Mouse (Mus musculus): Measurements from ENCODE around the gene 2510039O18Rik. TPM values are rescaled to one million over a fixed set of nuclear protein-coding genes. Genes with fewer than 3 reads are reported as not detected.
A peak's percentile ranks its signal among the peaks of the same experiment; 100 is the strongest.

The 2510039O18Rik gene
- total RNA-seq, 2 experiments from 2014 or later: 28.4 to 29.1 TPM

DNA sequence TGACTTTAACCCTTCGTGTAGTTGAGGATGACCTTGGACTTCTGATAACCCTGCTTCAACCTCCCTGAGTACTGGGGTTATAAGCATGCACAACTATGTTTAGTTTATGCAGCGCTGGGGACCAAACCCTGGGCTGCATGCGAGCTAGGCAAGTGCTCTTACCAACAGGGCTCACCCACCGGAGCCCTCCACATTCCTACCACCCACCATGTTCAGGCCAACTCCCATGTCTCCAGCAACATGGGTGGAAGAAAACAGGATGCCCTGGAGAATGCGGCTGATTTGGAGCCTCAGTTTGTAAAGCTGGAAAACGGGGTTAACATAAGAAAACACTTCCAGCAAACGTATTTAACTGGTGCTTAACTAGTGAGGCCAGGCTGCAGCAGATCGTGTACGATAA lies 4.8 kb upstream of the 2510039O18Rik start:
- DNase-seq (ENCODE audit: extremely low spot score in 1 of 2, low spot score in 1 of 2): no peak

DNA sequence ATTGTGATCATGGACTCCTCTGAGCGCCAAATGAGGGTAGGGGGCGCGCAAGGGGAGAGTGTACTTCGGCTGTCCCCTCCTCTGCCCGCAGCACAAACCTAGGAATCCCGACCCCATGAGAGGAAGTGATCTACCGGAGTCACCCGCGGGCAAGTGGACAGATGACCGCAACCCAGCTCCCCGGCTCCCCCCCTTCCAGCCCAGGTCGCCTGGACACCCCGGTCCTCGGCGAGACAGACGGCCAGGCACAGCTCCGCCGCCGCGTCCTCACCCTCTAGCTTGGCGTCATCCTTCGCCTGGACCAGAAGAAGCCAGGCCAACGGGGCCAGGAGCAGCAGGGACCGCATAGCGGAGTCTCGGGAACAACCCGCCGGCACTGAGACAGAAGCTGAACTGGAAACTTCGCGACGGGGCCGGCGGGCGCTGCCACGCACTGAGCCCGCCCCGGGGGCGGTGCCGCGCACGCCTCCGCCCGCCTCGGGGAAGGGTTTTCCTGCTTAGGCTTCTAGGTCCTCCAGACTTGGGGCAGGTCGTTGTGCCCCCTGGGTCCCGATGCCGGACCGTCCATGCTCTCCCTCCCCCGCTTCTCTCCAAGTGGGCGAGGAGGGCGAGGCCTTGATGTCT lies 4.3 kb upstream of the 2510039O18Rik start, which contains the start of gene Plod1:
Gene Plod1, minus strand, starts transcription at position 437 of the 624 bp plus-strand sequence.
- DNase-seq (ENCODE audit: extremely low spot score in 1 of 2, low spot score in 1 of 2): peak; percentile 67 to 68

DNA sequence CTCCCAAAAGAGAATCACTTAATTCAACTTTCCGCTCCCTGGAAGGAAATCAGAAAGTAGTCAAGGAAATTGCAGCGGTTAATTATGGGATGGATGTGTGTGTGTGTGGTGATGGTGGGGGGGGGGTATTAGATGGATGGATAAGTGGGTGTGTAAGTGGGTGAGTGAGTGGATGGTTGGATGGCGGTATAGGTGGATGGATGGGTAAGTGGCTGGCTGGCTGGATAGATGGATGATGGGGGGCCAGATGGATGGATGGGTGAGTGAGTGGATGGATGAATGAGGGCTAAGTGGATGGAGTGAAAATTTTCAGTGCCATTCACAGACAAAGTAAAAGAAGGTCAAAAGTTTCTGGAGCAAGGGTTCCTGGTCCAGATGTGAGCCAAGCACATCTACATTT lies 3.7 kb upstream of the 2510039O18Rik start:
- no peak for DNase-seq (ENCODE audit: extremely low spot score in 1 of 2, low spot score in 1 of 2)

DNA sequence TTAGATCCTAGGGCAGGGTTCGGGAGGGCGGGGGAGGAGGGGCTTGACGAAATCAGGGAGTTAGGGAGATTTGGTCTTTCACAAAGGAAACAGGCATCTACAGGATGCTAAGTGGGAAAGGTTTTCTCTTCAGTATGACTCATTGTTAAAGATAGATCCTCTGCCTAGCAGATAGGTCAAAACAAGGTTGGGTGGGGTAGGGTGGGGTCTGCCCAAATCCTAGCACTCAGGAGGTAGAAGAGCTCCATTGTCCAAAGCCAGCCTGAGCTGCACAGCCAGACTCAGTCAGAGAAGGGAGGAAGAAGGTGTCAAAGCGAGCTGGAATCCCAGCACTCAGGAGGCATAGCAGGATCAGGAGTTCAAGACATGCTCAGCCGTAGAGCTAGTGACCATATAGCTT lies 3.2 kb upstream of the 2510039O18Rik start:
- no peak for DNase-seq (ENCODE audit: extremely low spot score in 1 of 2, low spot score in 1 of 2)

DNA sequence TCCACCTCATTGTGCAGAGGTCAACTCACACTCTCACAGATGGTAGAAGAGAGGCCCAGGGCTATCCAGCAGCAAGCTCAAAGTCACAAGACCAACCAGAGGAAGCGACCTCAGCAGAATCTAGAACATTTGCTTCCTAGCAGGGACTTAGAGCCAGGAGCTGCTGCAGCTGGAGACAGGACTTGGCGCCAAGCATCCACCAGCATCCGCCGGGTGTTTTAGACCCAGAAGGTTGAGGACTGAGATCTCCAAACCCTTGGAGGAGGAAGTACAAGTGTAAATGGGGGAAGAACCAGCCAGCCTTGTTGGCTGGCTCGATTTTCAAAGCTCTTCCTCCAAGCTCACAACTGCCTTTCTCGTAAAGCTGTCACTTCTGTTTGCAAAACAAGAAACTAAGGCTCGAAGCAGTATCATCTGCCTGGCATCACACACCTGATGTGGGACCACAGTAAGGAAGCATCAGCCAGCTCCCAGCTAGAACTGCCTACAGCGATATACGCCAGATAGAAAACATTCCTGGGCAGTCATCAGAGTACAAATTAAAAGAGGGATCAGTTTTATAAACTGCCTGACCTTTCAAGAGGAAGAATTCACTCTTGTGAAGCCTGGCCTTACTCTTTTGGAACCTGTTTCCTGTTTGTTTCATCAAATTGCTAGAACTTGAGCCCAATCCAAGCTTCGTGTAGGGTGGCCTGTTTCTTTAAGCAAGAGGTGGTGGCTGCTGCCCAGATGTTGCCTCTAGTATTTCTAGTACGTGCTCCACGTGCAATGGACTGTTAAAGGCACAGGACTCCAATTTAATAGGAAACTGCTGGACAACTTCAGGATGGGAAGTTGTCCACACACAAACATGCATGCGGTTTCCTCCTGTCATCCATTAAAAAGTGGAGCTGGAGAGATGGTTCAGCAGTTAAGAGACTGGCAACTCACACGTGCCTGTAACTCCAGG lies 2.3 kb upstream of the 2510039O18Rik start:
- no peak for DNase-seq (ENCODE audit: extremely low spot score in 1 of 2, low spot score in 1 of 2)

DNA sequence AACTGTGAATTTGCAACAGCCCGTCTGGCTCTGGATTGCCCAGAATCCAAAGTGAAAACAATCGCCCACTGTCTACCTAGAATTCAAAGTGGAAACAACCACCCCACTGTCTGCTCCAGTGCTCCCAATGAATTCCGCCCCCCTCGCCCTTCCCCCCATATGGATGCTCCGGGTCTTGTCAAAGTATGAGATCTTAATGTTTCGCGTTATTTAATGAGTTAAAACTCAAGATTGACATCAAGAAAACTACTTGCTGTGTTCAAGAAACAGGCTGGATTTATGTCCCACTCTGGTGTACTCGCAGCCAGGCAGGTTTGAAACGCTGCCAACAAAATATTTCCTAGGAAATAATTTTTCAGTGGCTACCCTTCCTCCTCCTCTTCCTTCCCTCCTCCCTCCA lies 584 bp upstream of the 2510039O18Rik start:
- DNase-seq (ENCODE audit: extremely low spot score in 1 of 2, low spot score in 1 of 2): no peak

DNA sequence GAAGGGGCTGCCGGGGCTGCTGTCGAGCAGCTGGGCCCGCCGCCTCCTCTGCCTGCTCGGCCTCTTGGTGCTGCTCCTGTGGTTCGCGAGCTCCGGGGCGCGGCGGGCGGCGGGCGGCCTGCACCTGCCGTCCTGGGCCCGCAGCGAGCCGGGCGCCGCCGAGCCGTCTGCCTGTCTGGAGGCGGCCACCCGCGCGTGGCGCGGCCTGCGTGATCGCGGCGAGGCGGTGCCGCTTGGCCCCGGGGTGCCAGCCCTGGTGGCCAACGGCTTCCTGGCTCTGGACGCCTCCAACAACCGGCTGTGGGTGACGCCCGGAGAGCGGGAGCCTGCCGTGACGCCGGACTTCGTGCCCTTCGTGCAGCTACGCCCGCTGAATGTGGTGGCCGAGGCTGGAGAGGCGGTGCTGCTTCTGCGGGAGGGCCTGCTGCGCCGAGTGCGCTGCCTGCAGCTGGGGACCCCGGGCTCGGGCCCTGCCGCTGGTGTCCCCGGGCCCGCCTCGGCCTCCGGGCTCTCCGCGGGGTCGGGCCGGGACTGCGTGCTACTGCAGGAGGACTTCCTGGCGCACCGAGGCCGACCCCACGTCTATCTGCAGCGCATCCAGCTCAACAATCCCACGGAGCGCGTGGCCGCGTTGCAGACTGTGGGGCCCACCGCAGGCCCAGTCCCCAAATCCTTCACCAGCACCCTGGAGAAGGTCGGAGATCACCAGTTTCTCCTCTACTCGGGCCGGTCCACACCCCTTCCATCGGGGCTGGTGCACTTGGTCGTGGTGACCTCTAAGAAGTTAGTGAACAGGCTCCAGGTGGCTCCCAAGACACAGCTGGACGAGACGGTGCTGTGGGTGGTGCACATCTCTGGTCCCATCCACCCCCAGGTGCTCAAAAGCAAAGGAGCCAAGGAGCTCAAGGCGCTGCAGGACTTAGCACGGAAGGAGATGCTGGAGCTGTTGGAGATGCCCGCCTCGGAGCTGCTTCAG lies 638 bp downstream of the 2510039O18Rik start:
- no peak for DNase-seq (ENCODE audit: extremely low spot score in 1 of 2, low spot score in 1 of 2)

- no peak for DNase-seq (ENCODE audit: extremely low spot score in 1 of 2, low spot score in 1 of 2)
Measured at GRCm38 (mm10) chr4:147943005-147943404, 2.3 kb downstream of the 2510039O18Rik start.

- DNase-seq (ENCODE audit: extremely low spot score in 1 of 2, low spot score in 1 of 2): no peak
Measured at GRCm38 (mm10) chr4:147947511-147947910, 6.8 kb downstream of the 2510039O18Rik start.

GRCm38 (mm10) chr4:147953590-147953989 lies 12.9 kb downstream of the 2510039O18Rik start:
- DNase-seq (ENCODE audit: extremely low spot score in 1 of 2, low spot score in 1 of 2): peak in 1 of 2 experiments; percentile 47

GRCm38 (mm10) chr4:147957141-147957540 lies 16.4 kb downstream of the 2510039O18Rik start:
- DNase-seq (ENCODE audit: extremely low spot score in 1 of 2, low spot score in 1 of 2): no peak

- peak in 1 of 2 experiments; percentile 69 for DNase-seq (ENCODE audit: extremely low spot score in 1 of 2, low spot score in 1 of 2)
Measured at GRCm38 (mm10) chr4:147959881-147960831, 19.5 kb downstream of the 2510039O18Rik start.

DNA sequence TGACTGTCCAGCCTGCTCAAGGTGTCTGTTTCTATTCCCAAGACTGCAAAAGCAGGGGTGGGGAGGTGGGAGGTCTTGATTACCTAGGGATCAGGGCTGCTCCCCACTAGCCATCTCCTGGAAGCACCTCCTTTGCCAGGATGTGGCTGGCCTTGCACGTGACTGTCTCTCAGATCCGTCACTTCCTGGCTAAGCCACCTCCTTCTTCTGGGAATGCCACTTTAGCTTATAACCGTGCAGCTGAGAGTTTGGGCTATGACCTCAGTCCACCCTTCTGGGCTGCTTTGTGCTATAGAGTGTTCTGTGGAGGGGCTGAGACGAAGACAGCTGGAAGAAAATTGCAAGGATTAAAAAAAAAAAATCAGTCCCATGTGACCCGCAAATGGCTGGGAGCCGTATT lies 22.1 kb downstream of the 2510039O18Rik start:
- no peak for DNase-seq (ENCODE audit: extremely low spot score in 1 of 2, low spot score in 1 of 2)

GRCm38 (mm10) chr4:147963623-147964022 lies 22.9 kb downstream of the 2510039O18Rik start:
- DNase-seq (ENCODE audit: extremely low spot score in 1 of 2, low spot score in 1 of 2): no peak

GRCm38 (mm10) chr4:147965712-147966111 lies 25.0 kb downstream of the 2510039O18Rik start:
- no peak for DNase-seq (ENCODE audit: extremely low spot score in 1 of 2, low spot score in 1 of 2)

- no peak for DNase-seq (ENCODE audit: extremely low spot score in 1 of 2, low spot score in 1 of 2)
Measured at GRCm38 (mm10) chr4:147968816-147969215, 28.1 kb downstream of the 2510039O18Rik start.

GRCm38 (mm10) chr4:147969337-147969736 lies 28.6 kb downstream of the 2510039O18Rik start:
- no peak for DNase-seq (ENCODE audit: extremely low spot score in 1 of 2, low spot score in 1 of 2)

DNA sequence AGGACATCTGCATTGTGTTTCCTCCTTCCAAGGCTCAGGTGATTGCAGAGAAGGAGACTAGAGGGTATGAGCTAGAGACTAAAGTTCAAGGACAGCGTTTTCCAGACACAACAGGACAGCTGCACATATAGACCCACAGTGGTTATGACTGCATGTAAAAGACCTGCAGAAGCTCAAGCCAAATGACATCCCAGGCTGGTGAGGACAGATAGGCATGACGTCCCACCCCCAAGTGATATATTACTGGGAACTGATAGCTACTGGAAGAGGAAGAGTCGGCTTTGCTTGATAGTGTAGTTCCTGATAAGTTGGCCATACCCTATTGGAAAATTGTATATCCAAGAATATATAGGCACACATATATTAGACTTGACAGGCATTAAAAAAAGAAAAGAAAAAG lies 35.5 kb downstream of the 2510039O18Rik start:
- DNase-seq (ENCODE audit: extremely low spot score in 1 of 2, low spot score in 1 of 2): no peak

GRCm38 (mm10) chr4:147977726-147978125 lies 37.0 kb downstream of the 2510039O18Rik start:
- no peak for DNase-seq (ENCODE audit: extremely low spot score in 1 of 2, low spot score in 1 of 2)

Measured in layer of hippocampus, postnatal 25 days (tissue).